Mouse (Mus musculus) ES-E14 (cell line): ENCODE measurements around the gene Stk25. TPM values are rescaled to one million over a fixed set of nuclear protein-coding genes. Genes with fewer than 3 reads are reported as not detected.
A peak's percentile ranks its signal among the peaks of the same experiment; 100 is the strongest.

Experiments used
- DNase-seq: peaks from one replicate; pipeline ENCODE4 v3.0.0-alpha.2; 2013; ENCODE audit warnings: low read depth, low spot score
- H3K27ac ChIP-seq: 2 replicates; pipeline ENCODE4 v1.5.1; 2012; ENCODE audit warnings: low read depth, mild to moderate bottlenecking, low read length, moderate library complexity, mixed read lengths; ENCODE audit not compliant: poor library complexity, insufficient read depth, severe bottlenecking
- H3K36me3 ChIP-seq: 2 replicates; pipeline ENCODE4 v1.6.1; 2012; ENCODE audit warnings: mild to moderate bottlenecking, low read length, moderate library complexity, mixed read lengths; ENCODE audit not compliant: control insufficient read depth, poor library complexity, insufficient read depth, severe bottlenecking
- H3K4me1 ChIP-seq, 2 experiments: fragments of 150-350 bp in 1 of 2; sonication (generic) in 1 of 2; 2 replicates each; pipeline ENCODE4 v1.6.1; 2012; ENCODE audit warnings: low read length in 2 of 2, mild to moderate bottlenecking in 1 of 2, mixed read lengths in 1 of 2; ENCODE audit not compliant: control insufficient read depth in 2 of 2, insufficient read depth in 2 of 2, poor library complexity in 1 of 2
- H3K4me3 ChIP-seq, 2 experiments: fragments of 150-350 bp in 1 of 2; sonication (generic) in 1 of 2; 2 replicates each; pipeline ENCODE4 v1.5.1; 2012; ENCODE audit warnings: low read length in 2 of 2, low read depth in 1 of 2, mild to moderate bottlenecking in 1 of 2, mixed read lengths in 1 of 2; ENCODE audit not compliant: insufficient read depth in 1 of 2, poor library complexity in 1 of 2, severe bottlenecking in 1 of 2
- H3K9ac ChIP-seq: 2 replicates; pipeline ENCODE4 v1.6.1; 2012; ENCODE audit warnings: low read depth, mild to moderate bottlenecking, low read length, mixed read lengths; ENCODE audit not compliant: poor library complexity, insufficient read depth, severe bottlenecking
- H3K9me3 ChIP-seq: fragments of 150-350 bp; sonication (generic); 2 replicates; pipeline ENCODE4 v1.6.1; 2012; ENCODE audit warnings: low read depth, mild to moderate bottlenecking, low read length; ENCODE audit not compliant: control insufficient read depth, insufficient read depth
- CHD2 ChIP-seq: IDR thresholded peaks from 2 replicates; pipeline ENCODE4 v1.6.1; 2014; ENCODE audit warnings: mild to moderate bottlenecking, low read depth, low read length, inconsistent platforms
- HCFC1 ChIP-seq: IDR thresholded peaks from 2 replicates; pipeline ENCODE4 v1.6.1; 2012; ENCODE audit warnings: low read length, inconsistent platforms, borderline replicate concordance; ENCODE audit not compliant: insufficient read depth
- MAFK ChIP-seq: IDR thresholded peaks from 2 replicates; pipeline ENCODE4 v1.6.1; 2014; ENCODE audit warnings: mild to moderate bottlenecking, low read depth, low read length, inconsistent platforms; ENCODE audit not compliant: insufficient read depth
- ZC3H11A ChIP-seq: IDR thresholded peaks from 2 replicates; pipeline ENCODE4 v1.6.1; 2012; ENCODE audit warnings: low read depth, mild to moderate bottlenecking, inconsistent platforms, low read length, borderline replicate concordance
- ZNF384 ChIP-seq: IDR thresholded peaks from 2 replicates; pipeline ENCODE4 v1.6.1; 2012; ENCODE audit warnings: low read depth, low read length, inconsistent platforms
- in situ Hi-C, 2 experiments: fragments of 600-800 bp; cut with MboI; formaldehyde crosslinking; loops; one replicate each; pipeline ENCODE4 v1.15.1; 2025; ENCODE audit warnings: low sequenced_read_pairs in 2 of 2, inconsistent platforms in 1 of 2; ENCODE audit not compliant: unreplicated experiment in 2 of 2
- total RNA-seq: library from RNA; depleted of rRNA; stranded (reverse); fragments of 300-350 nt; gene quantifications from 2 replicates; pipeline ENCODE4 v1.2.3, GENCODE M21; 2012

Gene Stk25
- total RNA-seq, 1 experiment, result 62.0 TPM

GRCm38 (mm10) chr1:93678386-93678785 is 19.9 kb upstream of the Stk25 start:
- H3K36me3 ChIP-seq, result no peaks in the 10 kb centered on the region
- no peak overlapping the region for H3K4me3 ChIP-seq
- no peak for DNase-seq
- no peak overlapping the region for H3K27ac ChIP-seq
- no peaks in the 10 kb centered on the region for H3K4me1 ChIP-seq
- no peak overlapping the region for H3K9ac ChIP-seq
- H3K9me3 ChIP-seq, result no peaks in the 10 kb centered on the region
- in situ Hi-C loops, result no loop called here
- TF ChIP-seq HCFC1 (no peak), CHD2 (no peak), ZC3H11A (no peak), MAFK (no peak), ZNF384 (no peak)

- H3K4me3 ChIP-seq, result no peak overlapping the region
- no peak overlapping the region for H3K27ac ChIP-seq
- H3K9me3 ChIP-seq, result no peaks in the 10 kb centered on the region
- in situ Hi-C loops, result no loop called here
- DNase-seq, result no peak
- 0 out of 2 replicates have a peak, but pooled peaks have one; percentile 38 for TF ChIP-seq MAFK
- TF ChIP-seq ZNF384, result no peak
- peaks cover 2 to 17% of the 10 kb centered on the region in 2 experiments; a peak in 3 of 4 replicates for H3K4me1 ChIP-seq
- no peaks in the 10 kb centered on the region for H3K36me3 ChIP-seq
- no peak overlapping the region for H3K9ac ChIP-seq
These were observed 14.2 kb upstream of the Stk25 start for GRCm38 (mm10) chr1:93672682-93673081.

GRCm38 (mm10) chr1:93669941-93670340 is 11.5 kb upstream of the Stk25 start:
- no peak for DNase-seq
- H3K9ac ChIP-seq, result no peak overlapping the region
- H3K27ac ChIP-seq, result no peak overlapping the region
- H3K4me1 ChIP-seq, result peaks cover 2 to 17% of the 10 kb centered on the region in 2 experiments; a peak in 3 of 4 replicates
- no peaks in the 10 kb centered on the region for H3K36me3 ChIP-seq
- H3K9me3 ChIP-seq, result no peaks in the 10 kb centered on the region
- H3K4me3 ChIP-seq, result no peak overlapping the region
- TF ChIP-seq ZNF384 (no peak), CHD2 (no peak), MAFK (no peak), HCFC1 (no peak), ZC3H11A (no peak)
- in situ Hi-C loops, result no loop called here

- Histone ChIP-seq H3K4me1 (peaks cover 2 to 17% of the 10 kb centered on the region in 2 experiments; a peak in 3 of 4 replicates), H3K36me3 (no peaks in the 10 kb centered on the region), H3K4me3 (peak overlapping the region; percentile 12 to 16; a peak in 3 of 4 replicates), H3K27ac (no peak overlapping the region), H3K9ac (no peak overlapping the region), H3K9me3 (no peaks in the 10 kb centered on the region)
- in situ Hi-C loops, result no loop called here
- no peak for TF ChIP-seq ZC3H11A
- no peak for TF ChIP-seq ZNF384
- no peak for TF ChIP-seq CHD2
- no peak for TF ChIP-seq HCFC1
- no peak for TF ChIP-seq MAFK
- DNase-seq, result no peak
These were observed 10.5 kb upstream of the Stk25 start for GRCm38 (mm10) chr1:93668791-93669548.
